Mouse (Mus musculus) liver, adult 2 months (tissue): Measurements from ENCODE around the gene Sprr2k.

Source experiments
- CTCF ChIP-seq: fragments of 200-500 bp; IDR thresholded peaks from 2 replicates; pipeline ENCODE4 v1.5.1; 2011; ENCODE audit warnings: low read depth, low read length, control low read depth
- POLR2A ChIP-seq: fragments of 200-500 bp; IDR thresholded peaks from 2 replicates; pipeline ENCODE4 v1.6.1; 2011; ENCODE audit warnings: low read length, control low read depth; ENCODE audit not compliant: insufficient read depth; ENCODE audit errors: extremely low read depth

DNA sequence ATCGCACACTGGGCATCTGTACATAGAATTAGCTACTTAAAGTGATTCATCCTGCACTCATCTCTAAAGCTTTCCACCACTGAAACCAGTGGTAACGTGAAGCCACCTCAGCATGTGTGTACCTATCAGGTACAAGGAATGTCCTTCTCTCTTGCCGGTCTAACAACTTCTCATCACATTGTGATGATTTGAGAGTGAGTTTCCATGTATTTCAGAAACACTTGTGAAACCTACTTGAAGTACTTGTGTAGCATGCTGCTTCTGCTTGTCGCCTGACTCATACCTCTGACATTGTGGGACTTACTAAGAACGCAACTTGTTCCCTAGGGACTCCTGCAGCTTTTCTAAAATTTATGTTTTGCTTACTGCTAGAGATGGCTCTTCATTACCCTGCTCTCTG is 22.8 kb downstream of the Sprr2k start:
- TF ChIP-seq CTCF (no peak), POLR2A (no peak)
